Mouse (Mus musculus): ENCODE results near the gene Rnf144a.
"Not testable (repeated sequence)": the region's sequence is repeated elsewhere in the genome, so short reads cannot be mapped to it uniquely, and the experiment has no call there.

DNA sequence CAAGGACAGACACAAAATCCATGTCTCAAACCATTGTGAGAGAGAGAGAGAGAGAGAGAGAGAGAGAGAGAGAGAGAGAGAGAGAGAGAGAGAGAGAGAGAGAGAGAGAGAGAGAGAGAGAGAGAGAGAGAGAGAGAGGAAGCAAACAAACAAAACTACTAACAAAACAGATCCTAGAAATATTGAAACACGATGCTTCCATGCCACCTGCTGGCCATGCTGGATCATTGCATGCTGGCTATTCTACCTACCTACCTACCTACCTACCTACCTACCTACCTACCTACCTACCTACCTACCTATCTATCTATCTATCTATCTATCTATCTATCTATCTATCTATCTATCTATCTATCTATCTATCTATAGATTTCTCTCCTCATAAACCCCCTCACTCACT is 119.1 kb downstream of the Rnf144a start:
- TF ChIP-seq EP300 (optimal IDR thresholded peaks at IDR 0.05), result not testable (repeated sequence)
- peak; percentile 73 for TF ChIP-seq CTCF (IDR thresholded peaks at IDR 0.05; ENCODE audit: low read depth)
